Mouse (Mus musculus): ENCODE data around the gene Rbm48.

Gene Rbm48

DNA sequence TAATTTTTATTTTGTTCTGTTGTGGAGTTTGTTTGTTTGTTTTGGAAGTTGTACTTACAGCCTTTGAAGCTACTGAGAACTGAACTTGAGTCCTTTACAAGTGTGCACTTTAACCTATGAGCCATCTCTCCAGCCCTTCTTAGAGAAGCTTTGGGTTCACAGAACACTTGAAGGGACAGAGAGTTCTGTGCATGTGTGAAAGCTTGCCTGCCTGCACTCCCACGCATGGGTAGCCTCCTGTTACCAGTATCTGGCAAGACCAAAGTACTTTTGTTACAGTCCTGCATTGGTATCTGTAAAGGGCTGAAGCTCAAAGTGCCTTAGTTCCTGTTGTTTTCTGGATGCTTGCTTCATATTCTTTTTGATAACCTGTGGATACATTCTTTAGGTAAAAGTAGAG, 50.2 kb downstream of the Rbm48 start:
- no peak for DNase-seq

GRCm38 (mm10) chr5:3544480-3544769, 52.0 kb downstream of the Rbm48 start:
- no peak for DNase-seq

- peak; percentile 98 to 99 for DNase-seq
Observed at GRCm38 (mm10) chr5:3543629-3544479, 52.5 kb downstream of the Rbm48 start, which contains the start of gene Fam133b. TSS of gene Fam133b (plus strand) at chr5:3543833.

GRCm38 (mm10) chr5:3541871-3542270, 54.5 kb downstream of the Rbm48 start:
- DNase-seq = no peak

GRCm38 (mm10) chr5:3538505-3539472, 57.6 kb downstream of the Rbm48 start:
- DNase-seq = no peak

GRCm38 (mm10) chr5:3536592-3537212, 59.7 kb downstream of the Rbm48 start:
- no peak for DNase-seq

Measured in B cell, adult 2 months (primary cell).